Mouse (Mus musculus) liver, embryonic 12.5 days (tissue): ENCODE measurements at regions not wholly inside any gene's neighbourhood (a gene's known extent, or its start where the extent isn't known, plus 50 kb on each side); places are given as distances from the start of the nearest gene placed in this dataset.

Experiments
- ATAC-seq: fragments of 200-750 bp; cut with Nextera tagmentation; 2 replicates; pipeline ENCODE4 v1.8.0; 2017; ENCODE audit warnings: moderate number of reproducible peaks, mild to moderate bottlenecking, moderate library complexity
- H3K27ac ChIP-seq: fragments of 300-500 bp; sonication (generic); 2 replicates; pipeline ENCODE4 v1.5.1; 2016; ENCODE audit warnings: mild to moderate bottlenecking
- H3K27me3 ChIP-seq: fragments of 300-500 bp; sonication (generic); replicated peaks from 2 replicates; pipeline ENCODE4 v1.6.1; 2016; ENCODE audit warnings: mild to moderate bottlenecking, moderate library complexity
- H3K36me3 ChIP-seq: fragments of 300-500 bp; sonication (generic); 2 replicates; pipeline ENCODE4 v1.6.1; 2016; ENCODE audit warnings: mild to moderate bottlenecking, moderate library complexity
- H3K4me1 ChIP-seq: fragments of 300-500 bp; sonication (generic); 2 replicates; pipeline ENCODE4 v1.6.1; 2016
- H3K4me2 ChIP-seq: fragments of 300-500 bp; sonication (generic); 2 replicates; pipeline ENCODE4 v1.6.1; 2016; ENCODE audit warnings: mild to moderate bottlenecking, moderate library complexity
- H3K4me3 ChIP-seq: fragments of 300-500 bp; sonication (generic); 2 replicates; pipeline ENCODE4 v1.5.1; 2016; ENCODE audit warnings: mild to moderate bottlenecking, moderate library complexity
- H3K9ac ChIP-seq: fragments of 300-500 bp; sonication (generic); 2 replicates; pipeline ENCODE4 v1.6.1; 2016; ENCODE audit warnings: mild to moderate bottlenecking, moderate library complexity
- H3K9me3 ChIP-seq: fragments of 300-500 bp; sonication (generic); replicated peaks from 2 replicates; pipeline ENCODE4 v1.6.1; 2016; ENCODE audit warnings: mild to moderate bottlenecking, moderate library complexity
- WGBS: fragments of 180-500 bp; shearing (Covaris S2); methylation state at CpG from one replicate; pipeline ENCODE4 v1.1.7; 2016; ENCODE audit not compliant: insufficient replicate concordance; 5-methylcytosine and 5-hydroxymethylcytosine counted together

- Histone ChIP-seq H3K36me3 (no peaks in the 10 kb centered on the region), H3K4me3 (no peak overlapping the region), H3K27ac (no peak overlapping the region), H3K27me3 (no peaks in the 10 kb centered on the region), H3K9ac (no peak overlapping the region), H3K4me2 (no peak overlapping the region), H3K4me1 (no peaks in the 10 kb centered on the region), H3K9me3 (no peaks in the 10 kb centered on the region)
- ATAC-seq, result no peak
- WGBS, result 66% methylated on average over 4 of the region's 4 CpGs
These were observed 95.6 kb upstream of the Nr2f2 start for GRCm38 (mm10) chr7:70462131-70462530.

- Histone ChIP-seq H3K9me3 (no peaks in the 10 kb centered on the region), H3K4me1 (no peaks in the 10 kb centered on the region), H3K27ac (no peak overlapping the region), H3K4me3 (no peak overlapping the region), H3K27me3 (no peaks in the 10 kb centered on the region), H3K9ac (no peak overlapping the region), H3K36me3 (no peaks in the 10 kb centered on the region), H3K4me2 (no peak overlapping the region)
- ATAC-seq, result no peak
- 52% methylated on average over 1 of the region's 1 CpGs for WGBS
These were observed 88.0 kb upstream of the Nr2f2 start for GRCm38 (mm10) chr7:70454525-70454924.

GRCm38 (mm10) chr7:70452816-70453215 is 86.3 kb upstream of the Nr2f2 start:
- ATAC-seq, result no peak
- no peaks in the 10 kb centered on the region for H3K36me3 ChIP-seq
- no peak overlapping the region for H3K4me3 ChIP-seq
- H3K9ac ChIP-seq, result no peak overlapping the region
- no peaks in the 10 kb centered on the region for H3K27me3 ChIP-seq
- no peak overlapping the region for H3K4me2 ChIP-seq
- no peaks in the 10 kb centered on the region for H3K4me1 ChIP-seq
- no peaks in the 10 kb centered on the region for H3K9me3 ChIP-seq
- WGBS, result 51% methylated on average over 4 of the region's 4 CpGs
- H3K27ac ChIP-seq, result no peak overlapping the region

- Histone ChIP-seq H3K9me3 (no peaks in the 10 kb centered on the region), H3K4me2 (no peak overlapping the region), H3K4me1 (no peaks in the 10 kb centered on the region), H3K27ac (no peak overlapping the region), H3K27me3 (no peaks in the 10 kb centered on the region), H3K36me3 (no peaks in the 10 kb centered on the region), H3K9ac (no peak overlapping the region), H3K4me3 (no peak overlapping the region)
- 85% methylated on average over 6 of the region's 6 CpGs for WGBS
- no peak for ATAC-seq
These were observed 72.4 kb upstream of the Nr2f2 start for GRCm38 (mm10) chr7:70438908-70439307.

GRCm38 (mm10) chr7:70433838-70434237 is 67.3 kb upstream of the Nr2f2 start:
- ATAC-seq, result no peak
- no peak overlapping the region for H3K4me2 ChIP-seq
- H3K9me3 ChIP-seq, result no peaks in the 10 kb centered on the region
- H3K4me1 ChIP-seq, result no peaks in the 10 kb centered on the region
- no peak overlapping the region for H3K27ac ChIP-seq
- H3K9ac ChIP-seq, result no peak overlapping the region
- no peaks in the 10 kb centered on the region for H3K27me3 ChIP-seq
- H3K4me3 ChIP-seq, result no peak overlapping the region
- WGBS, result 30% methylated on average over 8 of the region's 8 CpGs
- H3K36me3 ChIP-seq, result no peaks in the 10 kb centered on the region

GRCm38 (mm10) chr7:70433358-70433757 is 66.8 kb upstream of the Nr2f2 start:
- no peak for ATAC-seq
- no peak overlapping the region for H3K4me3 ChIP-seq
- 84% methylated on average over 6 of the region's 6 CpGs for WGBS
- no peaks in the 10 kb centered on the region for H3K27me3 ChIP-seq
- H3K9ac ChIP-seq, result no peak overlapping the region
- H3K4me1 ChIP-seq, result no peaks in the 10 kb centered on the region
- no peaks in the 10 kb centered on the region for H3K9me3 ChIP-seq
- no peaks in the 10 kb centered on the region for H3K36me3 ChIP-seq
- no peak overlapping the region for H3K4me2 ChIP-seq
- no peak overlapping the region for H3K27ac ChIP-seq

- ATAC-seq, result no peak
- H3K4me2 ChIP-seq, result no peak overlapping the region
- 49% methylated on average over 2 of the region's 2 CpGs for WGBS
These were observed 65.2 kb upstream of the Nr2f2 start for GRCm38 (mm10) chr7:70431712-70432111.

GRCm38 (mm10) chr7:70429326-70429725 is 62.8 kb upstream of the Nr2f2 start:
- Histone ChIP-seq H3K9me3 (no peaks in the 10 kb centered on the region), H3K36me3 (no peaks in the 10 kb centered on the region), H3K27ac (no peak overlapping the region), H3K4me3 (no peak overlapping the region), H3K4me2 (no peak overlapping the region), H3K27me3 (no peaks in the 10 kb centered on the region), H3K9ac (no peak overlapping the region), H3K4me1 (no peaks in the 10 kb centered on the region)
- 51% methylated on average over 2 of the region's 2 CpGs for WGBS
- no peak for ATAC-seq

More at GRCm38 (mm10) chr7:70431712-70432111, 65.2 kb upstream of the Nr2f2 start:
- H3K9me3 ChIP-seq, result no peaks in the 10 kb centered on the region
- H3K27ac ChIP-seq, result no peak overlapping the region
- no peaks in the 10 kb centered on the region for H3K4me1 ChIP-seq
- no peak overlapping the region for H3K4me3 ChIP-seq
- no peaks in the 10 kb centered on the region for H3K36me3 ChIP-seq
- no peaks in the 10 kb centered on the region for H3K27me3 ChIP-seq
- no peak overlapping the region for H3K9ac ChIP-seq

- H3K4me2 ChIP-seq, result no peak overlapping the region
- H3K27me3 ChIP-seq, result no peaks in the 10 kb centered on the region
- no peaks in the 10 kb centered on the region for H3K4me1 ChIP-seq
- 60% methylated on average over 4 of the region's 4 CpGs for WGBS
- ATAC-seq, result no peak
- no peak overlapping the region for H3K4me3 ChIP-seq
- no peaks in the 10 kb centered on the region for H3K36me3 ChIP-seq
- H3K27ac ChIP-seq, result no peak overlapping the region
- no peaks in the 10 kb centered on the region for H3K9me3 ChIP-seq
- H3K9ac ChIP-seq, result no peak overlapping the region
These were observed 57.7 kb upstream of the Nr2f2 start for GRCm38 (mm10) chr7:70424231-70424620.

- no peak overlapping the region for H3K9ac ChIP-seq
- H3K36me3 ChIP-seq, result no peaks in the 10 kb centered on the region
- ATAC-seq, result no peak
- no peaks in the 10 kb centered on the region for H3K27me3 ChIP-seq
- H3K27ac ChIP-seq, result no peak overlapping the region
- H3K9me3 ChIP-seq, result no peaks in the 10 kb centered on the region
- 61% methylated on average over 10 of the region's 10 CpGs for WGBS
- H3K4me1 ChIP-seq, result no peaks in the 10 kb centered on the region
- H3K4me3 ChIP-seq, result no peak overlapping the region
- H3K4me2 ChIP-seq, result no peak overlapping the region
These were observed 57.1 kb upstream of the Nr2f2 start for GRCm38 (mm10) chr7:70423524-70424230.

GRCm38 (mm10) chr7:70416185-70416941 is 49.8 kb upstream of the Nr2f2 start:
- 73% methylated on average over 10 of the region's 10 CpGs for WGBS
- Histone ChIP-seq H3K27me3 (no peaks in the 10 kb centered on the region), H3K4me1 (no peaks in the 10 kb centered on the region), H3K9me3 (no peaks in the 10 kb centered on the region), H3K4me2 (no peak overlapping the region), H3K4me3 (no peak overlapping the region), H3K36me3 (0 out of 2 replicates have a peak, but pooled peaks cover 1% of the 10 kb centered on the region), H3K9ac (no peak overlapping the region), H3K27ac (no peak overlapping the region)
- ATAC-seq, result no peak
